Mouse (Mus musculus) mouse embryonic stem cell (cell line): ENCODE data around the gene Pla2g4a.

ENCODE experiments used
- in situ Hi-C, 2 experiments: fragments of 300-500 bp; cut with MboI; formaldehyde crosslinking; loops; 1 replicate in 1 of 2; 3 replicates in 1 of 2; pipeline ENCODE4 v1.14.3; 2019 to 2020; ENCODE audit warnings: low sequenced_read_pairs in 2 of 2, low pct_unique_long_range_greater_than_20kb in 1 of 2, mixed read lengths in 1 of 2; ENCODE audit not compliant: unreplicated experiment in 1 of 2

The Pla2g4a gene

GRCm38 (mm10) chr1:149960734-149961424 lies at the start of gene Pla2g4a:
Gene Pla2g4a, minus strand, starts transcription at chr1:149961290.
- in situ Hi-C loops, result no loop called here

DNA sequence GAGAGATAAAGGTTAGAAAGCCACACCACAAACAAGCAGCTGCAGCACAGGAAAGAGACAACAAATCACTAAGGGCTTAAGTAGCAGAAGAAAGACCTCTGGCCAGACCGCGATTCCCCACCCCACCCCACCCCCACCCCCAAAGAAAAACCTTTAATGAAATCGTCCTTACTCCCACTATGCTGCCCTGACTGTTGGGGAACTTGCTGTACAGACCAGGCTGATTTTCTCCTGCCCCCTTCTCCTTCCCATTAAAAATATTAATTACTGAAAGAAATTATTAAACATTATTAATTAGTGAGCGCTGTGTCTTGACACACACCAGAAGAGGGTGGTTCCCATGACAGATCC lies 49.5 kb upstream of the Pla2g4a start:
- in situ Hi-C loops, result no loop called here

DNA sequence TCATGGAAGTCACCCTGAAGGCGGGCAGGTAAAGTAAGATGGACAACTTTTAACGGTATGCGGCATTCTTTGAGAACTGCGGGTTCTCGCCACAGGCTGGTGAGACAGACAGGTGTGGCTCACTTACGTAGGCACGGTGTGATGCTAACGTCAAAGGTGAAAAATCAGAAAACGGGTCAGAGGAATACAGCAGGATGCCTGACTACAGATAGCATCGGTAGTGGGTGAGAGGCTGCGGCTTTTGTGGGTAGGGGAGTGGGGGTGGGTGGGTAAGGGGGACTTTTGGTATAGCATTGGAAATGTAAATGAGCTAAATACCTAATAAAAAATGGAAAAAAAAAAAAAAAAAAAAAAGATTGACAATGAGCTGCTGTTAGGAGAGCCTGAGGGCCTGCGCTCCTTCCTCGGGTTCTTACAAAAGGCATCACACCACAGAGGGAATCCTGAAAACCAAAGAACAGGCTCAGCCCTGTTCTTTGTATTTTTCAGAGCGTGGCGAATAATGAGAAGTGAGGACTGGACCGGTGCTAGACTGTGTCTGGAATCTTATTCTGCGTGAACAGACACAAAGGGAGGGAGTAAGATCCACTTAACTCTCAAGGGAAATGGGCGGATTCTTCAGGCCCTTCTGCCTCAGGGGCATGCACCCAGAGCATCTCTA lies 49.0 kb upstream of the Pla2g4a start:
- in situ Hi-C loops, result no loop called here

DNA sequence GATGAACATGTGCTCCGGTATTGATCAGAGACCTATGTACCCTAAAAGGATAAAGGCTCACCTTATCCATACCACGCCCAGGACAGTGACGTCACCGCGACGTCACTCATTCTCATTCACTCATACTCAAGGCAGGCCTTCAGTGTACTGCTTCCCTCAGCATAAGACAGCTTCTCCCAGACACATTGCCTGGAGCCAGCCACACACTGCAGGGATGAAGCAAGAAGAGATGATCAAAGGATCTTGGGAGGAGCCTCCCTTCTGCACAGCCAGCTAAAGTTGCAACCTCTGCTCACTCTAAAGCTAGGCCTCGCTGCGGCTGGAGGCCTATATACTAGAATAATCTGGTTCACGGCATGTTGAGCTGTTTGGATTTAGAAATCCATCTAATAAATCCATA lies 48.0 kb upstream of the Pla2g4a start:
- in situ Hi-C loops, result no loop called here

GRCm38 (mm10) chr1:149975626-149976025 lies 14.5 kb upstream of the Pla2g4a start:
- in situ Hi-C loops, result no loop called here

DNA sequence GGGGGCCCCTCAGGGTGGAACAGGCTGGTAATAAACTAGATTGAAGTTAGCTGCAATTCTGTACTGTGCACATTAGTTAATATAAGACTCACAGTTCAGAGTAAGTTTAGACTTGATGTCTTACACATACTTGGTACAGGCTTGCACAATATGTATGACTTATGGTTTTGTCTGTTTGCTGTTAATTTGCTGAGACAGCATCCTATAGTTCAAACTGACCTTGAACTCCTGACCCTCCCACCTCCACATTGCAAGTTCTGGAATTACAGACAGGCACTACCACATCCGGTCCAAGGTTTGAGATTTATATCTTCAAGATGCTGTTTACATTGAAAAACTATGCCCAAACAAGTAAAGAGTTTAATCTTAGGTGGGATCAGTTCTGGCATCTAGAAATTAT lies 4.7 kb upstream of the Pla2g4a start:
- in situ Hi-C loops, result no loop called here

GRCm38 (mm10) chr1:149961425-149962303 lies 574 bp upstream of the Pla2g4a start:
- in situ Hi-C loops, result no loop called here

DNA sequence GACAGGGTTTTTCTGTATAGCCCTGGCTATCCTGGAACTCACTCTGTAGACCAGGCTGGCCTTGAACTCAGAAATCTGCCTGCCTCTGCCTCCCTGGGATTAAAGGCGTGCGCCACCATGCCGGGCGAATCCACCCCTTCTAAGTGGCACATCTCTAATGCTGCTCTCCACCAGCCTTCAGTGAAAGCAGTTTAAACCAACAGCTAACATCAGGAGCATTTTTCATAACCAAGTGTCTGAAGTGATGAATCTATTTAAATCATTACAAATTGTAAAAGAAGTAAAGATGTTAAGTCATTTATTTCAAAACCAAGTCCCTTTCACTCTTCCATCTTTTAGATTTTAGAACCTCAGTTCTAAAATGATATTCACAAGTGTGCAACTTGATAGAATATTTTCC lies 839 bp downstream of the Pla2g4a start:
- in situ Hi-C loops, result no loop called here

DNA sequence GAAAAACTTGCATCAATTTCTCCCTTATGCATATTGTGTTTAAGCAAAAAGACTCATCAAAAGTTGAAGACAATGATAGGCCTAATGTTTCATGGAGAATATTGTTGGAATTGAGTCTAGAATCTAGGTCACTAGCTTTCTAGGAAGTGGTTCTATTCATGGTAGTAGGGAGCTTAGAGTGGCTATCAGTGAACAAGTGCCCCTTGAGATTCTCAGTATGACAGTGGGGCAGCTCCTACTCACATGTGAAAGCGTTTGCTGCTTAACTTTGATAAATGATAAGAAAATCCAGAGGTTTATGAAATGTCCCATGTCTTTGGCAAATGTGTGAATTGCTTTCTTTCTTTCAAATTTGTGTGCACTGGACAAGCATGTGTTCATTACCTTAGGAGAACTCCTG lies 2.0 kb downstream of the Pla2g4a start:
- in situ Hi-C loops, result no loop called here

DNA sequence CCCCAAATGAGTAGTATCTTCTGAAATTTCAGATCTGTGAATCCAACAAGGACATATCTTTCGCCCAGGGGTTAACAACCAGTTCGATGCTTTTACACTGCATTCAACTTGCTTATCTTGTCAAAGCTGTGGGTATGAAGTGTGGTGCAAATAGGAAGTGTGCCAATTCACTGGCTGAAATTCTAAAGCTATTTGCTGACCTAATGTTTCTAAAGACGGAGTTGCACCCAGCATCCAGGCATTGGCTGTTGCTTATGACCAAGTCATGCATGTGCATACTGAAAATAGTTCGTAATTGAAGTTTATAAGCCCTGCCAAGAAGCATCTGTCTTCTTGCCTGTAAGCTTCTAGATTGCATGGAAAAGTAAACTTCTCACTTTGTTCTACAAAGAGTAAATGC lies 5.6 kb downstream of the Pla2g4a start:
- in situ Hi-C loops, result no loop called here

GRCm38 (mm10) chr1:149954026-149954425 lies 7.1 kb downstream of the Pla2g4a start:
- in situ Hi-C loops, result no loop called here

GRCm38 (mm10) chr1:149952050-149952449 lies 9.0 kb downstream of the Pla2g4a start:
- in situ Hi-C loops, result no loop called here

GRCm38 (mm10) chr1:149950656-149951055 lies 10.4 kb downstream of the Pla2g4a start:
- in situ Hi-C loops, result no loop called here

GRCm38 (mm10) chr1:149950254-149950653 lies 10.8 kb downstream of the Pla2g4a start:
- in situ Hi-C loops, result no loop called here

DNA sequence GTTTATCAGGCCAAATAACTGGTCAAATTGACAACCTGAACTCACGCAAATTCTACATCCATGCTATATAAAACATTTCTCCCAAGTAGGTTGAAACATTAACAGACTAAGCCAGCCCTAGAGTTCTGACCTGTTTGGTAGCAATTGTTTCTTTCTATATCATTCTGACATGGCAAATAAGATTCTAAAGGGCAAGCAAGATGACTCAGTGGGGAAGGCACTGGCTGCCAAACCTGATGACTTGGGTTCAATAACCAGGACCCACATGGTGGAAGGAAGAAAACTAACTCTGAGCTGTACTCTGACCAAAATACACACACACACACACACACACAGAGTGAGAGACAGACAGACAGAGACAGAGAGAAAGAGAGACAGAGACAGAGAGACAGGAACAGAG lies 11.8 kb downstream of the Pla2g4a start:
- in situ Hi-C loops, result no loop called here

DNA sequence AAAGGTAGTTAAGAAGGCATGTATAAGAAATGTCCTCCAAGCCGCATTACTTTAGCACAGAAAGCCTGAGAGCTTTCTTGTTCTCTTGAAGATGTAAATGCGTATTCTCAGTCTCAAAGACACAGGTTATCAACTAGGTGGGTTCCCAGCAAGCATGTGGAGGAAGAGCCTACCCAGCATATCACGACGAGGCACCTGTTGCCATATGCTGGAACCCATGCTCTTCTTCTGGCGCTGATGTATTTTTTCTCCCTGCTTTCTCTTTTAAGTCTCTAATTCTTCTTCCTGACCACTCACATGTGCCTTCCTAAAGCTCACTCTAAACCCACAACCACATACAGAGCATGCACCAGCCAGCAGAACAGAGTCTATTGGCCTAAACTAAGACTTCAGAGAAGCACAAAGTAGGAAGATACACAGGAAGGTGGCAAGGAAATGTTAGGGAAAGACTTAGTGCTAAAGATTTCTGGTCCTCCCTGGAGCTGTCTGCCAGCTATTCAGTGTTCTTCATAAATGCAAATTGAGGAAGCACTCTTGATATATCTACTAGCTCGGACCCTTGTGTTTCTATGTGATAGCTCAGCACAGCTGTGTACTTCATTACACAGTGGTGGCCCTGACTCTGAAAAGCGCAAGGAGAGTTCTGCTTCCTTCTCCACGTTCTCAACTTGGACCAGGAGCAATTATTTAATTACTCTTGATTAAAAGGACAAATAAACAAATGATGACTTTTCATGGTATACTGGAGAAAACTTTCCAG lies 12.8 kb downstream of the Pla2g4a start:
- in situ Hi-C loops, result no loop called here

GRCm38 (mm10) chr1:149946993-149947392 lies 14.1 kb downstream of the Pla2g4a start:
- in situ Hi-C loops, result no loop called here

DNA sequence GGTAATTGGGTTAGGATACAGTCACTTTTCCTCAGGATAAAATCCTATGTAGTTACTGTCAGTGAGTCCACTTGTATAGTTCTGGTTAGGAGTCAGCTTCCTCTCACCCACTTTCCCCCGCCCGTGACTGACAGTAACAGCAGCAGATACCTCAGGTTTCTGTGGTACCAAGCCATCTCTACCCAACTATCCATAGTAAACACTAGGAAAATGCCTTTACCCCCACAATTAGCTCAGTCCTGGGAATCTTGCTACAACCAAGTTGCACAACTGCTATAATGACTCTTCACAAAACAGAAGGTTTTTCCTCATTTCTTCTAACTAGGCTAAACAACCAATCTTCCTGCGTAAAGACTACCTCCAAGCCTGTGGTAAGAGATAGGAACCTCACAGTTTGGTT lies 14.7 kb downstream of the Pla2g4a start:
- in situ Hi-C loops, result no loop called here

GRCm38 (mm10) chr1:149943611-149944010 lies 17.5 kb downstream of the Pla2g4a start:
- in situ Hi-C loops, result no loop called here
